Mouse (Mus musculus) intestine, embryonic 16.5 days (tissue): ENCODE measurements at regions not wholly inside any gene's neighbourhood (a gene's known extent, or its start where the extent isn't known, plus 50 kb on each side); places are given as distances from the start of the nearest gene placed in this dataset.

Source experiments
- ATAC-seq: fragments of 200-750 bp; cut with Nextera tagmentation; 2 replicates; pipeline ENCODE4 v1.8.0; 2017; ENCODE audit warnings: moderate TSS enrichment, moderate library complexity
- H3K27ac ChIP-seq: fragments of 300-500 bp; sonication (generic); 2 replicates; pipeline ENCODE4 v1.5.1; 2014; ENCODE audit warnings: mild to moderate bottlenecking, low read length
- H3K27me3 ChIP-seq: fragments of 300-500 bp; sonication (generic); replicated peaks from 2 replicates; pipeline ENCODE4 v1.6.1; 2014; ENCODE audit warnings: low read length, control low read depth, mixed read lengths; ENCODE audit not compliant: control insufficient read depth, insufficient read depth
- H3K36me3 ChIP-seq: fragments of 300-500 bp; sonication (generic); 2 replicates; pipeline ENCODE4 v1.6.1; 2014; ENCODE audit warnings: low read length, control low read depth; ENCODE audit not compliant: control insufficient read depth, insufficient read depth
- H3K4me1 ChIP-seq: fragments of 300-500 bp; sonication (generic); 2 replicates; pipeline ENCODE4 v1.6.1; 2014; ENCODE audit warnings: low read length, control low read depth, mixed read lengths; ENCODE audit not compliant: control insufficient read depth, insufficient read depth
- H3K4me2 ChIP-seq: fragments of 300-500 bp; sonication (generic); 2 replicates; pipeline ENCODE4 v1.6.1; 2014; ENCODE audit warnings: low read depth, low read length, control low read depth
- H3K4me3 ChIP-seq: fragments of 300-500 bp; sonication (generic); 2 replicates; pipeline ENCODE4 v1.5.1; 2014; ENCODE audit warnings: mild to moderate bottlenecking, low read length
- H3K9ac ChIP-seq: fragments of 300-500 bp; sonication (generic); 2 replicates; pipeline ENCODE4 v1.6.1; 2014; ENCODE audit warnings: low read depth, low read length
- H3K9me3 ChIP-seq: fragments of 300-500 bp; sonication (generic); 2 replicates; pipeline ENCODE4 v1.6.1; 2016; ENCODE audit warnings: low read length, control low read depth; ENCODE audit not compliant: control insufficient read depth
- WGBS: fragments of 180-500 bp; shearing (Covaris S2); extraction: QIAGEN DNeasy Blood & Tissue Kit; methylation state at CpG from one replicate; pipeline ENCODE4 v1.1.7; 2014; 5-methylcytosine and 5-hydroxymethylcytosine counted together

GRCm38 (mm10) chr19:49958517-49958916 is 719.9 kb downstream of the Sorcs1 start:
- no peak overlapping the region for H3K4me3 ChIP-seq
- no peaks in the 10 kb centered on the region for H3K27me3 ChIP-seq
- H3K4me1 ChIP-seq, result no peaks in the 10 kb centered on the region
- H3K36me3 ChIP-seq, result no peaks in the 10 kb centered on the region
- H3K9ac ChIP-seq, result no peak overlapping the region
- 53% methylated on average over 5 of the region's 5 CpGs for WGBS
- no peak for ATAC-seq
- no peak overlapping the region for H3K27ac ChIP-seq
- no peaks in the 10 kb centered on the region for H3K9me3 ChIP-seq
- no peak overlapping the region for H3K4me2 ChIP-seq

DNA sequence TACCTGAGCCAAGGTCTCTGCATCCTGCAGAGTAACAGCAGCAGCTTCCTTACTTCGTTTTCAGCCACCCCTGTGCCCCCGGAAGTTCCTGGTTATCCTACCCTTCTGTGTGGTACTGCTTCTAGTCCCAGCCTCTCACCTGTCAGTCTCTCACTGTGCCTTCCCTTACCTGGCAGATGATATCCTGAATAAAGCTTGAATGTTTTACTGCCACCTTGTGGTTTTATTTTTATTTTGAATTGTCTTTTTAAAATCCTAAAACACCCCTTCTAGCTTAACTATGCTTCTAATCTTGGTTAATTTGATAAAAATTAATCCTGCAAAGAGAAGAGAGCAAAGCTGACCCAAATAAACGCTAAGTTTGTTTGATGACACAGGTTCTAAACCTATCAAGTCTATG is 747.2 kb downstream of the Sorcs1 start:
- H3K27ac ChIP-seq, result no peak overlapping the region
- WGBS, result 38% methylated on average over 3 of the region's 3 CpGs
- H3K4me3 ChIP-seq, result no peak overlapping the region
- no peaks in the 10 kb centered on the region for H3K36me3 ChIP-seq
- no peak for ATAC-seq
- H3K27me3 ChIP-seq, result no peaks in the 10 kb centered on the region
- no peaks in the 10 kb centered on the region for H3K9me3 ChIP-seq
- H3K4me1 ChIP-seq, result no peaks in the 10 kb centered on the region
- no peak overlapping the region for H3K4me2 ChIP-seq
- no peak overlapping the region for H3K9ac ChIP-seq

- H3K27me3 ChIP-seq, result no peaks in the 10 kb centered on the region
- no peak overlapping the region for H3K9ac ChIP-seq
- H3K4me3 ChIP-seq, result no peak overlapping the region
- H3K36me3 ChIP-seq, result no peaks in the 10 kb centered on the region
- no peak overlapping the region for H3K27ac ChIP-seq
- 37% methylated on average over 3 of the region's 3 CpGs for WGBS
- no peaks in the 10 kb centered on the region for H3K9me3 ChIP-seq
- no peaks in the 10 kb centered on the region for H3K4me1 ChIP-seq
- H3K4me2 ChIP-seq, result no peak overlapping the region
- ATAC-seq, result no peak
Observed at GRCm38 (mm10) chr19:49911738-49912137, 766.7 kb downstream of the Sorcs1 start.

DNA sequence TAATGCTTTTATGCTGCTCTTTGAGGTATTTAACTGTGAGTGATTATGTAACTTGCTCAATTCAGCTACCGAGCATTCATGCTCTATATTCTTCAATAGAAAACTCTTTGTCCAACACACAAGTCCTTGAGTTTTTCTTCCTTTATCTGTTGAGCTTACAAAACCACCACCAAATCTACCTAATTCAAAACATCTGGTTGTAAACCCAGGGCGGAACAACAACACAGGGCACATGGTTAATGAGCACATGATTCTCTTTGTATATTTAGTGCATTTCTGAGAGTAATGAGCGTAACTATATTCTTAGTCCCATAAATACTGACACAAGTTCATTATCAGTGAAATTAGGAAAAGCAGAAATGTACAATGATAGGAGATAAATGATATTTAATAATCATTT is 798.2 kb downstream of the Sorcs1 start:
- no peak overlapping the region for H3K4me3 ChIP-seq
- no peaks in the 10 kb centered on the region for H3K27me3 ChIP-seq
- no peaks in the 10 kb centered on the region for H3K9me3 ChIP-seq
- H3K36me3 ChIP-seq, result no peaks in the 10 kb centered on the region
- ATAC-seq, result no peak
- H3K27ac ChIP-seq, result no peak overlapping the region
- H3K4me2 ChIP-seq, result no peak overlapping the region
- no peaks in the 10 kb centered on the region for H3K4me1 ChIP-seq
- 87% methylated on average over 3 of the region's 3 CpGs for WGBS
- H3K9ac ChIP-seq, result no peak overlapping the region

- WGBS, result 86% methylated on average over 7 of the region's 7 CpGs
- Histone ChIP-seq H3K4me1 (no peaks in the 10 kb centered on the region), H3K9ac (no peak overlapping the region), H3K27ac (no peak overlapping the region), H3K9me3 (no peaks in the 10 kb centered on the region), H3K4me2 (no peak overlapping the region), H3K36me3 (no peaks in the 10 kb centered on the region), H3K27me3 (no peaks in the 10 kb centered on the region), H3K4me3 (no peak overlapping the region)
- no peak for ATAC-seq
Observed at GRCm38 (mm10) chr19:49860761-49861160, 817.7 kb downstream of the Sorcs1 start.

GRCm38 (mm10) chr19:49855481-49856035 is 822.9 kb downstream of the Sorcs1 start:
- Histone ChIP-seq H3K4me1 (no peaks in the 10 kb centered on the region), H3K4me2 (no peak overlapping the region), H3K27me3 (no peaks in the 10 kb centered on the region), H3K9me3 (no peaks in the 10 kb centered on the region), H3K36me3 (no peaks in the 10 kb centered on the region), H3K27ac (no peak overlapping the region), H3K4me3 (no peak overlapping the region), H3K9ac (no peak overlapping the region)
- 60% methylated on average over 9 of the region's 9 CpGs for WGBS
- ATAC-seq, result no peak

DNA sequence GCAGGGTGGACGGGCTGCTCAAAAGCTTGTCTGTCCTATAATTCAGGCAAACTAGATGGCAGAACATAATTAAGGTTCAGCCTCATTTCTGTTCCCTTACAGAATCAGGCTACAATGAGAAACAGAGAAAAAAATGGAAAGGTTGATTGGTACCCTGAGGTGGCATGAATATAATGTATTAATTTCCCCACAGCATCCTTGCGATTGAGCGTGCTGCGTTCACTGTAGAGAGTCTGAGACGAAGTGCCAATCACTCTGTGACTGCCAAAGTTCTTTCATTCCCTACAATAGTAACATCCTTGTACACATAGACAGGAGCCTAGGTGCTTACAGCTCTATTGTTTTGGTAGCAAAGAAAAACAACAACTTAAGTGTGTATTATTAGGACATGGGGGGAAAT is 836.5 kb downstream of the Sorcs1 start:
- Histone ChIP-seq H3K4me1 (no peaks in the 10 kb centered on the region), H3K9me3 (no peaks in the 10 kb centered on the region), H3K27me3 (no peaks in the 10 kb centered on the region), H3K36me3 (no peaks in the 10 kb centered on the region), H3K4me3 (no peak overlapping the region), H3K27ac (no peak overlapping the region), H3K9ac (no peak overlapping the region), H3K4me2 (no peak overlapping the region)
- 85% methylated on average over 5 of the region's 5 CpGs for WGBS
- no peak for ATAC-seq

DNA sequence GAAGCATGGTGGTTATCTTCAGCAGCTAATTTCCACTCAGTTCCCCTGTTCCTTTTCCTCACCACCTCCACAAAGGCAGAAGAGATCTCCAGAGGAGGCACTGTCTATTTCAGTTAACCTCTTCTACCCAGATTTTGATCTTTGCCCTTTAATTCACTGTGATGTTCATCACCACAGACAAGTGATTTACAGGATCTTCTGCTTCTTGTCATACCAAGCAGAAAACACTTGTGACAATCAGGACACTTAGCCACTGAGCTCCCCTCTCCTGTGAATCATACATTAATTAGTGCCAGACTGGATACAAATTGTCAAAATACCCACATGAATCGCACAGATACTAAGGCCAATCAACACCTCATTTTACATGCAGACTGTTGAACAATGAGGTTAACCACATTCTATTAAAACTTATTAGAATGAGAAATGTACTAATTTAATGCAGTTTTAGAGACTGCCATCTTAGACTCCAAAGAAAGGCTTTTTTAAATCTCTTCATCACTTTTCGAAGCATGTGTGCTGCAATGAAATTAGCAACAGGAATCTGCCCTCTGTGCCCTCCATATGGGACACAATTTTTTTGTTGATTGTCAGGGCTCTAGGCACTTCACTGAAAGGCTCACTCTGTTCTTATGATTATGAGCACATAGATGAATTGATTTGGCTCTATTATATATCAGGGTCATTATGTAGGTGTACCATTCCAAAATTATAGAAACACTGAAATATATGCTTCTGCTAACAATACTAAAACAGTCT is 839.1 kb downstream of the Sorcs1 start:
- no peak overlapping the region for H3K4me2 ChIP-seq
- no peaks in the 10 kb centered on the region for H3K36me3 ChIP-seq
- no peak overlapping the region for H3K27ac ChIP-seq
- no peaks in the 10 kb centered on the region for H3K27me3 ChIP-seq
- no peaks in the 10 kb centered on the region for H3K9me3 ChIP-seq
- H3K9ac ChIP-seq, result no peak overlapping the region
- no peaks in the 10 kb centered on the region for H3K4me1 ChIP-seq
- H3K4me3 ChIP-seq, result no peak overlapping the region
- WGBS, result 81% methylated on average over 2 of the region's 2 CpGs
- no peak for ATAC-seq

DNA sequence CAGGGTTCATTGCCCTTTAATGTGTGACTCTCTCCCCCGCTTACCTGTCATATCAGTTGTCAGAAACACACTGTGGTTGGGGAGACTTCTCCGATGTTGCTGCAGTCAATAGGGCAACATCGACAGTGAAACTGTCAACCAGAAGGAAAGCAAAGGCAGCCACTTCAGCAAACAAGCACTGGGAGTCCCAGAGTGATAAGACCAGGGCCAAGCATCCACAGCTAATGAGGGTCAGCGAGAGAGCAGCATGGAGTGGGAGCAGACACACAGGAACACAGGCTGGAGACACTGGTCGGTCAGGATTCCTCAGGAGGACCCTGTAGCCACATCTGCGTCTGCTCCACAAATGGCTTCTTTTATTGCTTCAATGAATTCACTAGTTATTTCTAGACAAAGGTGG is 847.5 kb downstream of the Sorcs1 start:
- H3K4me2 ChIP-seq, result no peak overlapping the region
- no peak overlapping the region for H3K4me3 ChIP-seq
- no peak overlapping the region for H3K9ac ChIP-seq
- WGBS, result 21% methylated on average over 6 of the region's 6 CpGs
- H3K27ac ChIP-seq, result no peak overlapping the region
- H3K9me3 ChIP-seq, result no peaks in the 10 kb centered on the region
- H3K4me1 ChIP-seq, result no peaks in the 10 kb centered on the region
- no peak for ATAC-seq
- H3K36me3 ChIP-seq, result no peaks in the 10 kb centered on the region
- no peaks in the 10 kb centered on the region for H3K27me3 ChIP-seq
